In the genomic region with DNA sequence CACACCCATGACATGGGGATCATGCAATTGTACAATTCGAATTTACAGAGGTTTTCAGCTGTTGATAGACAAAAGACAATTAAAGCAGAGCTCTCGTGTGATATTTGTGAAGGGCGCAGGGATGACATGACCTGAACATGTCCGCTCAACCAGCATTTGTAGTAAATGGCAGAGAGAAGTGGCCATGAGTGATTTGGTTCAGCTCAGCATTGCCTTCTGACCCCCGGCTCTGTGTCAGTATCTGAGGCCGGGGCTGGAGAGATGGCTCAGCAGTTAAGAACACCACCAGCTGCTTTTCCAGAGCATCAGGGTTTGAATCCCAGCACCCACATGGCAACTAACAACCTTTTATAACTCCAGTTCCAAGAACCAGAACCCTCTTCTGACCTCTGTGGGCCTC, we compare ENCODE assay signal across 34 mouse cellular contexts. TPM values are rescaled to one million over a fixed set of nuclear protein-coding genes. Genes with fewer than 3 reads are reported as not detected.
"Had no signal": no experiment of that assay in that cellular context is flagged by ENCODE, and none has a peak within 500 bp of the region (broad histone marks: within the 10 kb centered on the region; RNA-seq: fewer than 3 reads in every experiment).

No protein-coding gene starts in this region.

- H3K4me3 ChIP-seq: limb, embryonic 10.5 days; limb, embryonic 12.5 days; limb, embryonic 13.5 days; limb, embryonic 15.5 days; liver, embryonic 12.5 days; liver, embryonic 13.5 days; liver, embryonic 15.5 days; lung, embryonic 15.5 days; megakaryocyte, embryonic 14.5 days; midbrain, embryonic 10.5 days; midbrain, embryonic 12.5 days; midbrain, embryonic 15.5 days; myocyte; neural tube, embryonic 12.5 days; neural tube, embryonic 13.5 days had no signal

- H3K9me3 ChIP-seq: limb, embryonic 10.5 days; limb, embryonic 12.5 days; limb, embryonic 13.5 days; limb, embryonic 15.5 days; liver, embryonic 12.5 days; liver, embryonic 13.5 days; liver, embryonic 15.5 days; lung, embryonic 15.5 days; megakaryocyte, embryonic 14.5 days; midbrain, embryonic 10.5 days; midbrain, embryonic 12.5 days; midbrain, embryonic 15.5 days; neural tube, embryonic 12.5 days; neural tube, embryonic 13.5 days had no signal

- DNase-seq: left cerebral cortex, postnatal 4 days; liver; liver, embryonic 13.5 days; liver, postnatal 0 days; lung, adult 18-20 months; lung, adult 2 months; lung, embryonic 14.5 days; lung, postnatal 10 days; lung, postnatal 14 days; lung, postnatal 36 days; lung, postnatal 4 days; midbrain, embryonic 14.5 days had no signal

- H3K9ac ChIP-seq: limb, embryonic 12.5 days; limb, embryonic 13.5 days; limb, embryonic 15.5 days; liver, embryonic 12.5 days; liver, embryonic 13.5 days; liver, embryonic 14.5 days; liver, embryonic 15.5 days; liver, postnatal 0 days; lung, embryonic 14.5 days; lung, embryonic 15.5 days; midbrain, embryonic 12.5 days; midbrain, embryonic 15.5 days; neural tube, embryonic 12.5 days; neural tube, embryonic 13.5 days had no signal

- H3K27ac ChIP-seq: limb, embryonic 10.5 days; limb, embryonic 12.5 days; limb, embryonic 13.5 days; limb, embryonic 15.5 days; liver, embryonic 12.5 days; liver, embryonic 13.5 days; liver, embryonic 14.5 days; liver, embryonic 15.5 days; lung, embryonic 15.5 days; macrophage; midbrain, embryonic 10.5 days; midbrain, embryonic 12.5 days; midbrain, embryonic 15.5 days; neural tube, embryonic 12.5 days; neural tube, embryonic 13.5 days had no signal

- H3K4me2 ChIP-seq: limb, embryonic 12.5 days; limb, embryonic 13.5 days; limb, embryonic 15.5 days; liver, embryonic 11.5 days; liver, embryonic 12.5 days; liver, embryonic 13.5 days; liver, embryonic 15.5 days; lung, embryonic 14.5 days; lung, embryonic 15.5 days; midbrain, embryonic 12.5 days; midbrain, embryonic 15.5 days; neural tube, embryonic 12.5 days; neural tube, embryonic 13.5 days had no signal

- H3K36me3 ChIP-seq: limb, embryonic 10.5 days; limb, embryonic 12.5 days; limb, embryonic 13.5 days; limb, embryonic 15.5 days; liver, embryonic 12.5 days; liver, embryonic 13.5 days; liver, embryonic 15.5 days; lung, embryonic 15.5 days; midbrain, embryonic 10.5 days; midbrain, embryonic 12.5 days; midbrain, embryonic 15.5 days; neural tube, embryonic 12.5 days; neural tube, embryonic 13.5 days had no signal

- H3K4me1 ChIP-seq: limb, embryonic 10.5 days; limb, embryonic 12.5 days; limb, embryonic 13.5 days; limb, embryonic 15.5 days; liver, embryonic 12.5 days; liver, embryonic 13.5 days; liver, embryonic 15.5 days; midbrain, embryonic 10.5 days; midbrain, embryonic 12.5 days; midbrain, embryonic 15.5 days had no signal

- ATAC-seq: liver, embryonic 12.5 days; liver, postnatal 0 days; lung, postnatal 0 days; midbrain, embryonic 15.5 days; midbrain, embryonic 16.5 days had no signal

- H3K27me3 ChIP-seq: limb, embryonic 12.5 days; limb, embryonic 13.5 days; limb, embryonic 15.5 days; liver, embryonic 12.5 days; liver, embryonic 13.5 days; liver, embryonic 15.5 days; lung, embryonic 15.5 days; megakaryocyte, embryonic 14.5 days; midbrain, embryonic 12.5 days; midbrain, embryonic 15.5 days; neural tube, embryonic 12.5 days; neural tube, embryonic 13.5 days had no signal

RNA-seq across cellular contexts. Expression of a gene that starts 10.2 kb away (rescaled TPM):
- polyA plus RNA-seq: liver, adult 2 months; midbrain, embryonic 14.5 days; midbrain, embryonic 16.5 days; midbrain, postnatal 0 days; neural tube, embryonic 11.5 days; neural tube, embryonic 13.5 days had no signal
